Mouse (Mus musculus): ENCODE measurements around the gene Psmb11.

DNA sequence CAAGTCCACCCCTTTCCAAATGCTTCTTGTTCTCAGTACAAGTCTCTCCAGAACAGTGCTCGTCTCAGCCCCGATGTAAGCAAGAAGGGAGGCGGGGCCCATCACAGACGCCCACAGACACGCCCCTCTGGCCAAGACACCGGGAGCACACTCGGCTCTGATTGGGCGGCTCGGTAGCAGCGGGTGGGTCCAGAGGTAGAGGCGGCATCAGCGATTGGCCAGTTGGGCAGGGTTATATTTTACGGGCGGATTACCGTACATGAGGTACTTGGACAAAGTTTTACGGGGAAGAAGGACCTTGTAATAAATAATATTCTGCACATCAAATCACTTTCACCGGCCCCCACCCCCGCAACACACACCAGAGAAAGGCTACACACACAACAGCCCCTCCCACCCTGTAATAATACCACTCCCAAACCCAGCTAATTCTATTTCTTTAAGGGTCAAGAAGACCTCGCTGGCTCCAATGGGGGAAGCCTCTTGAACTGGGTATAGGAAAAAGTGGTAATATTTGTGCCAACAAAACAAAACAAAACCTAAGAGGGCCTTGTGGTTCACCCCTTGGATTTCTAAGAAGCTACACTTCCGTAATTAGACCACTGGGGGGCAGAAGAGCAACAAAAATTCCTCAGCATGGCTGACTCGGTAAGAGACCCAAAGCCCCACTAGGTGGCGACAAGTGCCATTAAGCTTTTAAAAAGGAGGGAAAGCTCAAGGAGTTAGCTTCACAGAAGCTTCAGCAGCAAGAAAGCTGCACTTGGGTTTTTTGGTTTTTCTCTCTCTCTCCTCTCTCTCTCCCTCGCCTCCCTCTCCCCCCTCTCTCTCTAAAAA, 29.6 kb downstream of the Psmb11 start:
- no peak for TF ChIP-seq GATA1 (IDR thresholded peaks at IDR 0.05; ENCODE audit: low read length)
- TF ChIP-seq TAL1 (IDR thresholded peaks at IDR 0.05; ENCODE audit: low read length) = no peak
